Mouse (Mus musculus) midbrain, embryonic 16.5 days (tissue): ENCODE measurements around the gene Mprip. TPM values are rescaled to one million over a fixed set of nuclear protein-coding genes. Genes with fewer than 3 reads are reported as not detected.

ENCODE experiments used
- ATAC-seq: fragments of 200-750 bp; cut with Nextera tagmentation; 2 replicates; pipeline ENCODE4 v1.8.0; 2017; ENCODE audit warnings: moderate TSS enrichment
- H3K27ac ChIP-seq: fragments of 300-500 bp; sonication (generic); 2 replicates; pipeline ENCODE4 v1.5.1; 2014; ENCODE audit warnings: mild to moderate bottlenecking, low read length, mixed read lengths
- H3K27me3 ChIP-seq: fragments of 300-500 bp; sonication (generic); 2 replicates; pipeline ENCODE4 v1.6.1; 2014; ENCODE audit warnings: low read depth, low read length, mixed read lengths; ENCODE audit not compliant: control insufficient read depth, insufficient read depth
- H3K36me3 ChIP-seq: fragments of 300-500 bp; sonication (generic); 2 replicates; pipeline ENCODE4 v1.6.1; 2014; ENCODE audit warnings: mild to moderate bottlenecking, low read length, moderate library complexity, mixed read lengths; ENCODE audit not compliant: control insufficient read depth, insufficient read depth
- H3K4me1 ChIP-seq: fragments of 300-500 bp; sonication (generic); 2 replicates; pipeline ENCODE4 v1.6.1; 2014; ENCODE audit warnings: mild to moderate bottlenecking, low read length, mixed read lengths; ENCODE audit not compliant: control insufficient read depth, insufficient read depth
- H3K4me2 ChIP-seq: fragments of 300-500 bp; sonication (generic); 2 replicates; pipeline ENCODE4 v1.6.1; 2014; ENCODE audit warnings: mild to moderate bottlenecking, low read length, mixed read lengths
- H3K4me3 ChIP-seq: fragments of 300-500 bp; sonication (generic); 2 replicates; pipeline ENCODE4 v1.5.1; 2014; ENCODE audit warnings: low read depth, mild to moderate bottlenecking, low read length, moderate library complexity, mixed read lengths
- H3K9ac ChIP-seq: fragments of 300-500 bp; sonication (generic); 2 replicates; pipeline ENCODE4 v1.6.1; 2014; ENCODE audit warnings: low read depth, low read length, mixed read lengths
- H3K9me3 ChIP-seq: fragments of 300-500 bp; sonication (generic); replicated peaks from 2 replicates; pipeline ENCODE4 v1.6.1; 2014; ENCODE audit warnings: mild to moderate bottlenecking, low read length, mixed read lengths; ENCODE audit not compliant: control insufficient read depth, poor library complexity, severe bottlenecking
- WGBS: fragments of 180-500 bp; shearing (Covaris S2); extraction: QIAGEN DNeasy Blood & Tissue Kit; methylation state at CpG from one replicate; pipeline ENCODE4 v1.1.7; 2014; 5-methylcytosine and 5-hydroxymethylcytosine counted together
- polyA plus RNA-seq: library from polyadenylated mRNA; unstranded; fragments of >200 nt; fragmentation: Nextera tagmentation; extraction: Ambion mirVana; gene quantifications from 2 replicates; pipeline ENCODE4 v1.2.1, GENCODE M21; 2015

Mprip gene
- polyA plus RNA-seq, 1 experiment from 2014 or later, result 35.8 TPM

DNA sequence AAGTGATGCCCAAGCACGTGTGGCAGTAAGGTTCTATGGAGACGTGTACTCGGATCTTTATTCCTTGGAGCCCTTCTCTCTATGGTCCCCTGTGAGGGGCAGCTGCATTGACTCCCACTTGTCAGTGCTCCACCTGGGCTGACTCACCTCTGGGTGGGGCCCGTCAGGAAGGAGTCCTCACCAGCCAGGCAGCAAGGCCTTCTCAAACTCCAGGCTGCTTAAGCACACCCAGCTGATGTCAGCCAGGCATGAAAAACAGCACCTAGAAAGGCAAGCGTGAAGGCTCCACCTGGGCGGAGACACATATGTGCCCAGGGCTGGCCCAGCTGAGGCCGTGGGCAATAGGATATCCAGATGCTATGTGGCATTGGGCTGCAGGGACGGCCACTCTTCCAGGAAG lies 18.7 kb upstream of the Mprip start:
- Histone ChIP-seq H3K4me3 (no peak overlapping the region), H3K27me3 (no peaks in the 10 kb centered on the region), H3K4me2 (no peak overlapping the region), H3K27ac (no peak overlapping the region), H3K9ac (no peak overlapping the region), H3K9me3 (no peaks in the 10 kb centered on the region), H3K4me1 (no peaks in the 10 kb centered on the region), H3K36me3 (no peaks in the 10 kb centered on the region)
- WGBS, result 91% methylated on average over 8 of the region's 8 CpGs
- ATAC-seq, result no peak

GRCm38 (mm10) chr11:59645036-59645435 lies 16.1 kb upstream of the Mprip start:
- Histone ChIP-seq H3K36me3 (no peaks in the 10 kb centered on the region), H3K27me3 (no peaks in the 10 kb centered on the region), H3K9me3 (no peaks in the 10 kb centered on the region), H3K4me1 (no peaks in the 10 kb centered on the region), H3K4me2 (no peak overlapping the region), H3K27ac (no peak overlapping the region), H3K4me3 (no peak overlapping the region), H3K9ac (no peak overlapping the region)
- ATAC-seq, result no peak
- 64% methylated on average over 7 of the region's 7 CpGs for WGBS

DNA sequence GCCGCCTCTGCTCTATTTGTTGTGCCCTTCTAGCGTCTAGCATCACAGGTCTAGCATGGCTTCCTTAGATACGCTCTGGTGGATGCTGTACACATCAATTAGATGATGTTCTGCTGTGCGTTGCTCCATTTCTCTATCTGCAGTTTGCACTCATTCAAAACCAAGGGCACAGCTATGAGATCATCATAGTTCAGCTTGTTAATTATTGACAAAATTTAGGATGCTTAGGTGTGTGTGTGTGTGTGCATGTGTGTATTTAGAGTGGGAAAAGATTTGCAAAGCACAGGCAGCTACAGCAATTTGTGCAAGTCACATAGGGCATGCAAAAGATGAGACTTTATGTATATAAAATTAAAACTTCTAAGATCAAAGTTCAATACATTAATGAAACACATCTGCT lies 12.0 kb upstream of the Mprip start:
- WGBS, result 80% methylated on average over 4 of the region's 4 CpGs

GRCm38 (mm10) chr11:59653003-59653402 lies 8.1 kb upstream of the Mprip start:
- H3K36me3 ChIP-seq, result no peaks in the 10 kb centered on the region
- H3K27ac ChIP-seq, result no peak overlapping the region
- no peaks in the 10 kb centered on the region for H3K4me1 ChIP-seq
- H3K27me3 ChIP-seq, result no peaks in the 10 kb centered on the region
- H3K9me3 ChIP-seq, result no peaks in the 10 kb centered on the region
- no peak overlapping the region for H3K9ac ChIP-seq
- 88% methylated on average over 2 of the region's 2 CpGs for WGBS
- H3K4me2 ChIP-seq, result no peak overlapping the region
- no peak overlapping the region for H3K4me3 ChIP-seq
- no peak for ATAC-seq

More for the DNA sequence above, 12.0 kb upstream of the Mprip start:
- Histone ChIP-seq H3K4me3 (no peak overlapping the region), H3K27ac (no peak overlapping the region), H3K27me3 (no peaks in the 10 kb centered on the region), H3K9me3 (no peaks in the 10 kb centered on the region), H3K36me3 (no peaks in the 10 kb centered on the region), H3K4me2 (no peak overlapping the region), H3K9ac (no peak overlapping the region), H3K4me1 (no peaks in the 10 kb centered on the region)
- no peak for ATAC-seq

DNA sequence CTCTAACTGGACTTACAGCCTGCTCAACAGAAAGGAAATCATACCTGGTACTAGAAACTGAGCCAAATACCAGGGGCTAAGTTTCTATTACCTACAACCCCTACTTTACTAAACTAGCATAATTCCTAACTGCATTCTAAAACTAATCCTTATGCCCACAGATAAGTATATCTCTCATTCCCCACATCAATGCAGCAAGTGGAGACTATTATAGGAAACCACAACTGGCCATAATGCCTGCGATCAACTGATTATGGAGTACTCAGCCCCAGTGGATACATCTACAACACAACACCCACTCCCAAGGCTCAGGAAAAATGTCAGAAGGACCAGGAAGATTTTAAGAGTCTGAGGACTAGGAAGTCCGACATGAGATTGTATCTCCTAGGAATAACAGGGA lies 7.6 kb upstream of the Mprip start:
- 92% methylated on average over 2 of the region's 2 CpGs for WGBS

DNA sequence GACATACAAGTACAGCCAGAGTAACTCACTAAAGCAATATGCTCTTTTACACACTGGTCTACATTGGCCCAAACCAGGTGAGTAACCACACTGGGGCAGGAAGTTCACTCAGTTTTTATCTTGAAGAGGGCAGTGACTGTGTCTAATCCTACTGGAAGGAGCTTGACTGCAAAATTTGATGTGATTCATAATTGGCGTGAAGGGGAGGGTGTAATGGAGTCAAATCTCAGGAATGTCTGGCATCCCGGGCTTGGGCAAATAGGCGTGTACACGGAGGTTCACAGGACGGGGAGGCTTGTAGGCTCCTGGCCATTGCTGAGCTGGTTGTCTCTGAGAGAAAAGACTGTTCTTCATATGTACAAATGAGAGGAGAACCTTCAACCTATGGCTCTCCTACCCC lies 5.8 kb upstream of the Mprip start:
- Histone ChIP-seq H3K4me1 (no peaks in the 10 kb centered on the region), H3K9me3 (no peaks in the 10 kb centered on the region), H3K4me3 (no peak overlapping the region), H3K27me3 (no peaks in the 10 kb centered on the region), H3K4me2 (no peak overlapping the region), H3K27ac (no peak overlapping the region), H3K9ac (no peak overlapping the region), H3K36me3 (no peaks in the 10 kb centered on the region)
- WGBS, result 69% methylated on average over 5 of the region's 5 CpGs
- no peak for ATAC-seq

More for the DNA sequence above, 7.6 kb upstream of the Mprip start:
- Histone ChIP-seq H3K27ac (no peak overlapping the region), H3K36me3 (no peaks in the 10 kb centered on the region), H3K9me3 (no peaks in the 10 kb centered on the region), H3K9ac (no peak overlapping the region), H3K27me3 (no peaks in the 10 kb centered on the region), H3K4me2 (no peak overlapping the region), H3K4me1 (no peaks in the 10 kb centered on the region), H3K4me3 (no peak overlapping the region)
- ATAC-seq, result no peak

GRCm38 (mm10) chr11:59656016-59656415 lies 5.1 kb upstream of the Mprip start:
- 81% methylated on average over 7 of the region's 7 CpGs for WGBS
- H3K4me2 ChIP-seq, result no peak overlapping the region
- no peaks in the 10 kb centered on the region for H3K9me3 ChIP-seq
- H3K36me3 ChIP-seq, result no peaks in the 10 kb centered on the region
- no peaks in the 10 kb centered on the region for H3K27me3 ChIP-seq
- no peak overlapping the region for H3K9ac ChIP-seq
- no peaks in the 10 kb centered on the region for H3K4me1 ChIP-seq
- no peak overlapping the region for H3K4me3 ChIP-seq
- no peak overlapping the region for H3K27ac ChIP-seq
- ATAC-seq, result no peak

GRCm38 (mm10) chr11:59661601-59662248 lies 620 bp downstream of the Mprip start:
- Histone ChIP-seq H3K27me3 (no peaks in the 10 kb centered on the region), H3K9ac (peak overlapping the region; percentile 76), H3K4me3 (peak overlapping the region; percentile 66), H3K4me2 (peak overlapping the region; percentile 64), H3K36me3 (no peaks in the 10 kb centered on the region), H3K9me3 (no peaks in the 10 kb centered on the region), H3K27ac (peak overlapping the region; percentile 75), H3K4me1 (peaks cover 36% of the 10 kb centered on the region)
- peak; percentile 14 for ATAC-seq
- under 1% methylated on average over 28 of the region's 28 CpGs for WGBS

- ATAC-seq, result peak; percentile 99
- Histone ChIP-seq H3K9me3 (no peaks in the 10 kb centered on the region), H3K4me1 (peaks cover 41% of the 10 kb centered on the region), H3K36me3 (no peaks in the 10 kb centered on the region), H3K4me3 (peak overlapping the region; percentile 66), H3K4me2 (peak overlapping the region; percentile 75), H3K27ac (peak overlapping the region; percentile 92), H3K9ac (peak overlapping the region; percentile 76), H3K27me3 (no peaks in the 10 kb centered on the region)
- under 1% methylated on average over 42 of the region's 82 CpGs for WGBS
Observed at GRCm38 (mm10) chr11:59662249-59662788, 1.2 kb downstream of the Mprip start.
